25 mouse cellular contexts compared by ENCODE assay signal in genomic region chr1:133910108-133910507, GRCm38 (mm10). TPM values are rescaled to one million over a fixed set of nuclear protein-coding genes. Genes with fewer than 3 reads are reported as not detected.
DNase-seq lines count a peak whose midpoint lies in the region; ATAC-seq and TF ChIP-seq lines count a peak whose summit lies in the region.
"Had no signal": no experiment of that assay in that cellular context is flagged by ENCODE, and none has a peak within 500 bp of the region (broad histone marks: within the 10 kb centered on the region; RNA-seq: fewer than 3 reads in every experiment).

No protein-coding gene starts in this region.

- no peak overlapping the region for H3K4me3 ChIP-seq in heart, embryonic 15.5 days
- no peak overlapping the region for H3K4me3 ChIP-seq in MEL (ENCODE audit: control insufficient read depth in 1 of 2, insufficient read depth in 1 of 2, low read depth in 2 of 2, low read length in 2 of 2)
- no peak overlapping the region for H3K4me3 ChIP-seq in embryonic fibroblast, embryonic 13.5 days (ENCODE audit: insufficient read depth, low read length)
- H3K4me3 ChIP-seq in left cerebral cortex, adult 2 months, result no peak overlapping the region
- H3K4me3 ChIP-seq: embryonic facial prominence, embryonic 10.5 days; embryonic facial prominence, embryonic 12.5 days; erythroblast, embryonic 14.5 days; forebrain, embryonic 10.5 days; forebrain, embryonic 12.5 days had no signal

- no peak for TF ChIP-seq RAD21 in MEL (IDR thresholded peaks at IDR 0.05; ENCODE audit: low read depth, low read length)

- intact Hi-C loops in left cerebral cortex, adult 2 months (cut with DNase I), result loop anchor here (2.0 to 10.0 kb wide), 2 partner anchors 197 to 425 kb away; partner anchors contain the start of gene Ppfia4

- no peak for TF ChIP-seq CTCF in MEL (IDR thresholded peaks at IDR 0.05 in 2 of 3, conservative IDR thresholded peaks at IDR 0.05 in 1 of 3; ENCODE audit: control insufficient read depth in 1 of 3, insufficient read depth in 1 of 3, low read depth in 2 of 3, low read length in 3 of 3, poor library complexity in 1 of 3, severe bottlenecking in 1 of 3)
- TF ChIP-seq CTCF in embryonic fibroblast, embryonic 13.5 days (IDR thresholded peaks at IDR 0.05; ENCODE audit: borderline replicate concordance, insufficient read depth, low read length), result no peak
- TF ChIP-seq CTCF in left cerebral cortex, adult 2 months (IDR thresholded peaks at IDR 0.05), result no peak

- ATAC-seq in cerebellum, adult (ENCODE audit: insufficient number of reproducible peaks, low FRiP score, low TSS enrichment), result no peak
- ATAC-seq in heart, embryonic 15.5 days (replicated peaks; ENCODE audit: insufficient number of reproducible peaks, insufficient read depth, low FRiP score, low read depth), result no peak
- ATAC-seq: CD4-positive, CD25-positive, alpha-beta regulatory T cell, adult 4 months; forebrain, embryonic 14.5 days; forebrain, embryonic 16.5 days had no signal

- no peak overlapping the region for H3K4me2 ChIP-seq in heart, embryonic 15.5 days
- H3K4me2 ChIP-seq: embryonic facial prominence, embryonic 12.5 days; forebrain, embryonic 12.5 days had no signal

- no peaks in the 10 kb centered on the region for H3K36me3 ChIP-seq in heart, embryonic 15.5 days
- peaks cover 0 to 16% of the 10 kb centered on the region in 2 experiments; a peak in 2 of 4 replicates for H3K36me3 ChIP-seq in MEL (ENCODE audit: control insufficient read depth in 1 of 2, insufficient read depth in 2 of 2, low read length in 2 of 2)
- H3K36me3 ChIP-seq: embryonic facial prominence, embryonic 10.5 days; embryonic facial prominence, embryonic 12.5 days; forebrain, embryonic 10.5 days; forebrain, embryonic 12.5 days; G1E had no signal

- no peak for TF ChIP-seq POLR2A in MEL (IDR thresholded peaks at IDR 0.05; ENCODE audit: control insufficient read depth in 1 of 2, insufficient read depth in 1 of 2, low read depth in 1 of 2, low read length in 2 of 2, poor library complexity in 1 of 2)
- no peak for TF ChIP-seq POLR2A in embryonic fibroblast, embryonic 13.5 days (IDR thresholded peaks at IDR 0.05; ENCODE audit: low read depth, low read length)

- no peaks in the 10 kb centered on the region for H3K9me3 ChIP-seq in heart, embryonic 15.5 days (replicated peaks)
- no peaks in the 10 kb centered on the region for H3K9me3 ChIP-seq in MEL (replicated peaks; ENCODE audit: insufficient read depth, low read length)
- H3K9me3 ChIP-seq: embryonic facial prominence, embryonic 10.5 days; embryonic facial prominence, embryonic 12.5 days; forebrain, embryonic 10.5 days; forebrain, embryonic 12.5 days; G1E had no signal

- peaks cover 2% of the 10 kb centered on the region; the same call in 1 of the 2 replicates for H3K79me2 ChIP-seq in MEL (ENCODE audit: control insufficient read depth, insufficient read depth, low read length, poor library complexity)

- TF ChIP-seq EP300 in MEL (IDR thresholded peaks at IDR 0.05; ENCODE audit: low read depth in 1 of 2, low read length in 2 of 2), result no peak

- 61% methylated on average over 7 of the region's 7 CpGs for WGBS in heart, embryonic 15.5 days

- peak; percentile 32 for DNase-seq in cerebellum, adult 11-12 months
- DNase-seq in heart, adult 9 months (ENCODE audit: low spot score in 2 of 2), result no peak
- DNase-seq in MEL (ENCODE audit: low read depth, low spot score), result peak; percentile 16
- DNase-seq in left cerebral cortex, adult 2 months (ENCODE audit: extremely low spot score in 1 of 2, low spot score in 2 of 2), result no peak
- DNase-seq: adrenal gland, adult 2 months; adrenal gland, postnatal 10 days; adrenal gland, postnatal 25 days; B cell, adult 2 months; cerebellum, adult 11 months; cerebellum, adult 2 months; cerebellum, adult 9-10 months; cerebellum, postnatal 25 days had no signal

- 0 out of 2 replicates have a peak overlapping the region, but pooled peaks have one; percentile 37 for H3K27ac ChIP-seq in heart, embryonic 15.5 days
- peak overlapping the region; percentile 21; the same call in 1 of the 2 replicates for H3K27ac ChIP-seq in MEL (ENCODE audit: control insufficient read depth, low read depth, low read length)
- H3K27ac ChIP-seq in embryonic fibroblast, embryonic 13.5 days (ENCODE audit: insufficient read depth, low read length), result peak overlapping the region; percentile 70
- H3K27ac ChIP-seq in left cerebral cortex, adult 2 months, result no peak overlapping the region; the same call in 1 of the 2 replicates
- H3K27ac ChIP-seq: embryonic facial prominence, embryonic 10.5 days; embryonic facial prominence, embryonic 12.5 days; forebrain, embryonic 10.5 days; forebrain, embryonic 12.5 days had no signal

- peaks cover 21% of the 10 kb centered on the region for H3K4me1 ChIP-seq in heart, embryonic 15.5 days (replicated peaks)
- peaks cover 6 to 29% of the 10 kb centered on the region in 2 experiments; a peak in 3 of 4 replicates for H3K4me1 ChIP-seq in MEL (ENCODE audit: control insufficient read depth in 1 of 2, insufficient read depth in 2 of 2, low read length in 2 of 2)
- peaks cover 12% of the 10 kb centered on the region for H3K4me1 ChIP-seq in embryonic fibroblast, embryonic 13.5 days (ENCODE audit: control insufficient read depth, insufficient read depth, low read length)

- peaks cover 17% of the 10 kb centered on the region; the same call in 1 of the 2 replicates for H3K27me3 ChIP-seq in heart, embryonic 15.5 days
- 0 out of 4 replicates have a peak, but pooled peaks cover 0 to 1% of the 10 kb centered on the region in 2 experiments for H3K27me3 ChIP-seq in MEL (ENCODE audit: control insufficient read depth in 1 of 2, insufficient read depth in 2 of 2, low read length in 2 of 2)

- H3K9ac ChIP-seq in heart, embryonic 15.5 days, result no peak overlapping the region
- peak overlapping the region; percentile 31; the same call in 1 of the 2 replicates for H3K9ac ChIP-seq in MEL (ENCODE audit: control insufficient read depth, low read depth, low read length, poor library complexity, severe bottlenecking)
- H3K9ac ChIP-seq: embryonic facial prominence, embryonic 12.5 days; forebrain, embryonic 12.5 days had no signal

TF ChIP-seq in MEL, 35 proteins besides CTCF, POLR2A, EP300 and RAD21:
- TF ChIP-seq TCF12 (IDR thresholded peaks at IDR 0.05; ENCODE audit: low read depth, low read length) (no peak), MAFK (IDR thresholded peaks at IDR 0.05; ENCODE audit: borderline replicate concordance, low read depth, low read length) (no peak), MYC (IDR thresholded peaks at IDR 0.05; ENCODE audit: low read depth, low read length) (no peak), NRF1 (IDR thresholded peaks at IDR 0.05; ENCODE audit: insufficient read depth, low read depth, low read length, poor library complexity, severe bottlenecking) (no peak), SMC3 (IDR thresholded peaks at IDR 0.05; ENCODE audit: low read depth, low read length) (no peak), SIN3A (IDR thresholded peaks at IDR 0.05; ENCODE audit: low read length) (no peak), ZKSCAN1 (IDR thresholded peaks at IDR 0.05; ENCODE audit: low read depth, low read length) (no peak), MXI1 (IDR thresholded peaks at IDR 0.05; ENCODE audit: low read depth, low read length) (no peak), POLR2AphosphoS2 (IDR thresholded peaks at IDR 0.05; ENCODE audit: low read length) (no peak), ZC3H11A (IDR thresholded peaks at IDR 0.05; ENCODE audit: low read depth, low read length) (no peak), USF1 (IDR thresholded peaks at IDR 0.05; ENCODE audit: low read depth, low read length) (no peak), RCOR1 (IDR thresholded peaks at IDR 0.05; ENCODE audit: low read depth, low read length) (no peak), HCFC1 (IDR thresholded peaks at IDR 0.05; ENCODE audit: low read depth, low read length) (no peak), USF2 (IDR thresholded peaks at IDR 0.05; ENCODE audit: borderline replicate concordance in 1 of 2, insufficient read depth in 1 of 2, low read depth in 1 of 2, low read length in 2 of 2) (no peak), KAT2A (conservative IDR thresholded peaks at IDR 0.05; ENCODE audit: low read depth, low read length) (no peak), ELF1 (IDR thresholded peaks at IDR 0.05; ENCODE audit: low read depth, low read length) (no peak), E2F4 (IDR thresholded peaks at IDR 0.05; ENCODE audit: borderline replicate concordance, low read depth, low read length) (no peak)

RNA-seq across cellular contexts. Expression of gene Optc, which starts 2.3 kb away (rescaled TPM):
- 0.18 and 0.36 TPM in 2 replicates for polyA plus RNA-seq in heart, embryonic 15.5 days (2015; fragmentation: Nextera tagmentation; extraction: Ambion mirVana)
- 0.23 and 0.27 TPM in 2 replicates for total RNA-seq in MEL (2012; rRNA removed)
- polyA plus RNA-seq in MEL (2012; ENCODE audit: insufficient read depth in 1 of 2, insufficient read length in 2 of 2, low read depth in 1 of 2, low replicate concordance in 2 of 2, missing spikeins in 1 of 2), result under 1 TPM in 1 of 2 experiments, not detected in 1; 0.53 TPM
- polyA plus RNA-seq in embryonic fibroblast, embryonic 13.5 days (2011; ENCODE audit: insufficient read length, low read depth, missing spikeins), result 4.3 and 7.0 TPM in 2 replicates
- total RNA-seq in left cerebral cortex, adult 2 months (2021), result 1 to 10 TPM in 1 of 2 experiments, under 1 TPM in 1; 0.81 to 1.2 TPM
- total RNA-seq: CH12.LX, G1E had no signal
- polyA plus RNA-seq: CD4-positive, CD25-positive, alpha-beta regulatory T cell, adult 4 months; erythroblast, embryonic 14.5 days; G1E had no signal

RNA-seq across cellular contexts. Expression of gene Prelp, which starts 11.1 kb away (rescaled TPM):
- 4.0 and 5.8 TPM in 2 replicates for polyA plus RNA-seq in heart, embryonic 15.5 days (2015; fragmentation: Nextera tagmentation; extraction: Ambion mirVana)
- not detected in 2 replicates for total RNA-seq in MEL (2012; rRNA removed)
- not detected for polyA plus RNA-seq in MEL (2012; ENCODE audit: insufficient read depth in 1 of 2, insufficient read length in 2 of 2, low read depth in 1 of 2, low replicate concordance in 2 of 2, missing spikeins in 1 of 2)
- 28.4 and 42.1 TPM in 2 replicates for polyA plus RNA-seq in embryonic fibroblast, embryonic 13.5 days (2011; ENCODE audit: insufficient read length, low read depth, missing spikeins)
- total RNA-seq in left cerebral cortex, adult 2 months (2021), result 10 to 100 TPM; 10.8 to 11.6 TPM
- total RNA-seq: CH12.LX had no signal
- polyA plus RNA-seq: CD4-positive, CD25-positive, alpha-beta regulatory T cell, adult 4 months; erythroblast, embryonic 14.5 days had no signal

Comparison
In these comparisons a context has a peak if more than half of its experiments do, and no peak if none do; other contexts are left out.
1. DNase-seq: peak in cerebellum, adult 11-12 months (single experiment) and MEL (single experiment); none in heart, adult 9 months (0 of 2) and left cerebral cortex, adult 2 months (0 of 2).